Mouse (Mus musculus) lung, adult 2 months (tissue): ENCODE measurements around the gene Pde1c.

Experiments used
- CTCF ChIP-seq: fragments of 200-500 bp; IDR thresholded peaks from 2 replicates; pipeline ENCODE4 v1.5.1; 2011; ENCODE audit warnings: mild to moderate bottlenecking, low read length, control low read depth; ENCODE audit not compliant: insufficient read depth
- POLR2A ChIP-seq: fragments of 200-500 bp; IDR thresholded peaks from 2 replicates; pipeline ENCODE4 v1.6.1; 2011; ENCODE audit warnings: low read depth, mild to moderate bottlenecking, control low read depth, low read length, borderline replicate concordance; ENCODE audit errors: extremely low read depth

DNA sequence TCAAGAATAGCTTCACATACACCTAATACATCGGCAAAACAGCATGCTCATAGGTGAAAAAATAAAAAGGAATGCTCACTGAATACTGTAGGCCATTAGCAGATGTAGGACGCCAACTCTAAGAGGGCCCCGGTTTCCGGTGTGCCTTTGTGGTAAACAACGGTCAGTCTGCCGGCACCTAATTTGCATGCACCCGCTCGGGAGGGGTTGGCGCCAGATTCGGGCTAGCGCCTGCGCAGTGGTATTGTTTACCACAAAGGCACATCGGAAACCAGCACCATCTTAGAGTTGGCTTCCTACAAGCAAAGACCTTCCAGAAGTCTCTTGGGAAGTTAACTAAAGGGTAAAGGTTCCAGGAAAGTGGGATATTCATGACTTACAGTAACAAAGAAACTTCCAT is 199.4 kb downstream of the Pde1c start:
- TF ChIP-seq CTCF (no peak), POLR2A (no peak)
